Mouse (Mus musculus) limb, embryonic 13.5 days (tissue): ENCODE measurements around the gene Usp15. TPM values are rescaled to one million over a fixed set of nuclear protein-coding genes. Genes with fewer than 3 reads are reported as not detected.

Experiments
- ATAC-seq: fragments of 200-750 bp; cut with Nextera tagmentation; 2 replicates; pipeline ENCODE4 v1.8.0; 2017; ENCODE audit warnings: low read depth, moderate number of reproducible peaks, moderate TSS enrichment; ENCODE audit not compliant: low FRiP score
- H3K27ac ChIP-seq: fragments of 300-500 bp; sonication (generic); 2 replicates; pipeline ENCODE4 v1.5.1; 2015; ENCODE audit warnings: inconsistent platforms, mild to moderate bottlenecking, moderate library complexity
- H3K27me3 ChIP-seq: fragments of 300-500 bp; sonication (generic); 2 replicates; pipeline ENCODE4 v1.6.1; 2015; ENCODE audit warnings: mild to moderate bottlenecking, inconsistent platforms
- H3K36me3 ChIP-seq: fragments of 300-500 bp; sonication (generic); 2 replicates; pipeline ENCODE4 v1.6.1; 2015; ENCODE audit warnings: inconsistent platforms, mild to moderate bottlenecking, moderate library complexity
- H3K4me1 ChIP-seq: fragments of 300-500 bp; sonication (generic); 2 replicates; pipeline ENCODE4 v1.6.1; 2015; ENCODE audit warnings: inconsistent platforms
- H3K4me2 ChIP-seq: fragments of 300-500 bp; sonication (generic); replicated peaks from 2 replicates; pipeline ENCODE4 v1.6.1; 2015; ENCODE audit warnings: inconsistent platforms, mild to moderate bottlenecking, moderate library complexity
- H3K4me3 ChIP-seq: fragments of 300-500 bp; sonication (generic); 2 replicates; pipeline ENCODE4 v1.5.1; 2015; ENCODE audit warnings: moderate library complexity, mild to moderate bottlenecking, inconsistent platforms
- H3K9ac ChIP-seq: fragments of 300-500 bp; sonication (generic); 2 replicates; pipeline ENCODE4 v1.6.1; 2015; ENCODE audit warnings: mild to moderate bottlenecking, inconsistent platforms
- H3K9me3 ChIP-seq: fragments of 300-500 bp; sonication (generic); 2 replicates; pipeline ENCODE4 v1.6.1; 2016; ENCODE audit warnings: inconsistent platforms
- WGBS: fragments of 180-500 bp; shearing (Covaris S2); methylation state at CpG from one replicate; pipeline ENCODE4 v1.1.7; 2015; 5-methylcytosine and 5-hydroxymethylcytosine counted together
- polyA plus RNA-seq: library from polyadenylated mRNA; unstranded; fragments of >200 nt; fragmentation: Nextera tagmentation; extraction: Ambion mirVana; gene quantifications from 2 replicates; pipeline ENCODE4 v1.2.1, GENCODE M21; 2015

Usp15 gene
- polyA plus RNA-seq, 1 experiment from 2014 or later, result 64.0 TPM

DNA sequence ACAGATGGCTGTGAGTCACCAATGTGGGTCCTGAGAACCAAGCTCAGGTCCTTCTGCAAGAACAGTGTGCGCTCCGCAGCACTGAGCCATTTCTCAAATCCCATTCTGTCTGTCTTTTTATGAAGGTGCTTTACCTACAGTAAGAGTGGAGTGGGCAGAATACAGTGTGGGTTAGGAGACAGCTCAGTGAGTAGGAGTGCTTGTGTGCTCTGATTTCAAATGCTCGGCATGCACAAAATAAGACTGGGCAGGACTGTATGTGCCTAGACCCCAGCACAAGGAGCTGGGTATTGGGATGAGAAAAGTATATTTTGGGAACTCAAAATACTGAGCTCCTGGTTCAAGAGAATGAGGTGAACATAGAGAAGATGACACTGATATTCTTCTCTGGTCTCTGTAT, 31.3 kb downstream of the Usp15 start:
- no peak overlapping the region for H3K9ac ChIP-seq
- no peak for ATAC-seq
- peaks cover 40% of the 10 kb centered on the region for H3K36me3 ChIP-seq
- H3K4me1 ChIP-seq, result no peaks in the 10 kb centered on the region
- H3K9me3 ChIP-seq, result no peaks in the 10 kb centered on the region
- H3K4me2 ChIP-seq, result no peak overlapping the region
- H3K4me3 ChIP-seq, result no peak overlapping the region
- H3K27me3 ChIP-seq, result no peaks in the 10 kb centered on the region
- no peak overlapping the region for H3K27ac ChIP-seq
- 96% methylated on average over 3 of the region's 3 CpGs for WGBS

DNA sequence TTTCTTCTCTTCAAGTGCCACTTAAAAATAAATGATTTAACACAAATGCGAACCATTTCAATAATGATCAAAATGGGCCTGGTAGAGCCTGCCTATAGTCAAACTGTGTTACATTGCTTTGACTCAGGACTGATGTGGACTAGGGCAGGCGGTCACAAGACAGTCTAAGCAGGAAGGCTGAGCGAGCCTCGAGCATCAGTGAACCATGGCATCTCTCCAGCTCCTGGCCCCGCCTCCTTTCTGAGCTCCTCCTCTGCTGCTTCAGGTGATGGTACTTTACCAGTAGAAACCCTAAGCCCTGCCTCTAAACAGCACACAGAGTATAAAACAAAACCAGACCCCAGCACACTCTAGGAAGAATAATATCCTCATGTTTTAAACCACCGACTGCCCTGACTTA, 36.3 kb downstream of the Usp15 start:
- H3K9me3 ChIP-seq, result no peaks in the 10 kb centered on the region
- no peak overlapping the region for H3K4me3 ChIP-seq
- ATAC-seq, result no peak
- H3K27me3 ChIP-seq, result no peaks in the 10 kb centered on the region
- H3K4me2 ChIP-seq, result no peak overlapping the region
- H3K27ac ChIP-seq, result no peak overlapping the region
- no peak overlapping the region for H3K9ac ChIP-seq
- peaks cover 31% of the 10 kb centered on the region for H3K36me3 ChIP-seq
- no peaks in the 10 kb centered on the region for H3K4me1 ChIP-seq
- WGBS, result 75% methylated on average over 6 of the region's 6 CpGs

- ATAC-seq, result no peak
- Histone ChIP-seq H3K4me1 (no peaks in the 10 kb centered on the region), H3K9ac (no peak overlapping the region), H3K27ac (no peak overlapping the region), H3K36me3 (peaks cover 34% of the 10 kb centered on the region), H3K9me3 (no peaks in the 10 kb centered on the region), H3K27me3 (no peaks in the 10 kb centered on the region), H3K4me2 (no peak overlapping the region), H3K4me3 (no peak overlapping the region)
- 86% methylated on average over 7 of the region's 7 CpGs for WGBS
Observed at GRCm38 (mm10) chr10:123159316-123159715, 37.5 kb downstream of the Usp15 start.

- H3K4me2 ChIP-seq, result no peak overlapping the region
- H3K27ac ChIP-seq, result no peak overlapping the region
- H3K4me1 ChIP-seq, result no peaks in the 10 kb centered on the region
- no peaks in the 10 kb centered on the region for H3K9me3 ChIP-seq
- ATAC-seq, result no peak
- H3K36me3 ChIP-seq, result peaks cover 35% of the 10 kb centered on the region
- H3K27me3 ChIP-seq, result no peaks in the 10 kb centered on the region
- H3K4me3 ChIP-seq, result no peak overlapping the region
- WGBS, result 84% methylated on average over 2 of the region's 2 CpGs
- H3K9ac ChIP-seq, result no peak overlapping the region
Observed at GRCm38 (mm10) chr10:123156392-123156791, 40.4 kb downstream of the Usp15 start.

DNA sequence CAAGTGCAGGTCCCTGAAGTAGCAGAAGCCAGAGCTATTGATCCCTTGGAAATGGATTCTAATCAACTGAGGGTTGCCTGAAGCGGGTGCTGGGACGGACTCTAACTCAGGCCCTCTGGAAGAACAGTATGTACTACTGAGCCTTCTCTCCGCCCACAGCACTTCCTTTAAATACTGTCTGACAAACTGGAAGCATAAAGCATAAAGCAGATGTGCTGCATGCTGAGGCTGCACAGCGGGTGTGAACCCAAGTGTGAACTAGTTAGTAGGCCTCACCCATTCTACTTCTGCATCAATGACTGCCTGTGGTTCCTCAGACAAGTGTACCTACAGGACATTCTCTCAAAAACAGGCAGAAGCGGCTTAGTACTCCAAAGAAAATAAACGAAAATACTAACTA, 41.0 kb downstream of the Usp15 start:
- no peak overlapping the region for H3K27ac ChIP-seq
- H3K4me2 ChIP-seq, result no peak overlapping the region
- no peak for ATAC-seq
- H3K4me1 ChIP-seq, result no peaks in the 10 kb centered on the region
- no peaks in the 10 kb centered on the region for H3K27me3 ChIP-seq
- H3K9ac ChIP-seq, result no peak overlapping the region
- peaks cover 35% of the 10 kb centered on the region for H3K36me3 ChIP-seq
- no peak overlapping the region for H3K4me3 ChIP-seq
- H3K9me3 ChIP-seq, result no peaks in the 10 kb centered on the region
- 93% methylated on average over 6 of the region's 6 CpGs for WGBS

DNA sequence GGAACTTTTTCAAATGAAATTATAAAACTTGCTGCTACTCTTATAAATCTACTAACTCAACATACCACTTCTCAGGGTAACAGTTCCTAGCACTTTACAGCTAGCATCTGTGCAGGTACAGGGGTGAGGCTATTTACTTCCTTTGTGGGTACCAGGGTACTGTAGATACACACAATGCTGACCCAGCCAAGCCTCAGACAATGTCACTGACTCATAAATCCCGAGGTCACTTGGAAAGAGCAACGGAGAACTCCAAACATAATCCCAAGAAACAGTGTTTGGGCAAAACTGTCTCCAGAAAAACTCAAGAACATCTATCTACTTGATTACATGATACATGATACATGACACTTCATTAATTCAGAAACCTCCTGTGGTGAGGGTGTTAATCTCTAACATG, 43.5 kb downstream of the Usp15 start:
- Histone ChIP-seq H3K9me3 (no peaks in the 10 kb centered on the region), H3K9ac (no peak overlapping the region), H3K27ac (no peak overlapping the region), H3K4me3 (no peak overlapping the region), H3K27me3 (no peaks in the 10 kb centered on the region), H3K36me3 (peaks cover 27% of the 10 kb centered on the region), H3K4me1 (peaks cover 2% of the 10 kb centered on the region), H3K4me2 (no peak overlapping the region)
- WGBS, result 76% methylated on average over 2 of the region's 2 CpGs
- ATAC-seq, result no peak

DNA sequence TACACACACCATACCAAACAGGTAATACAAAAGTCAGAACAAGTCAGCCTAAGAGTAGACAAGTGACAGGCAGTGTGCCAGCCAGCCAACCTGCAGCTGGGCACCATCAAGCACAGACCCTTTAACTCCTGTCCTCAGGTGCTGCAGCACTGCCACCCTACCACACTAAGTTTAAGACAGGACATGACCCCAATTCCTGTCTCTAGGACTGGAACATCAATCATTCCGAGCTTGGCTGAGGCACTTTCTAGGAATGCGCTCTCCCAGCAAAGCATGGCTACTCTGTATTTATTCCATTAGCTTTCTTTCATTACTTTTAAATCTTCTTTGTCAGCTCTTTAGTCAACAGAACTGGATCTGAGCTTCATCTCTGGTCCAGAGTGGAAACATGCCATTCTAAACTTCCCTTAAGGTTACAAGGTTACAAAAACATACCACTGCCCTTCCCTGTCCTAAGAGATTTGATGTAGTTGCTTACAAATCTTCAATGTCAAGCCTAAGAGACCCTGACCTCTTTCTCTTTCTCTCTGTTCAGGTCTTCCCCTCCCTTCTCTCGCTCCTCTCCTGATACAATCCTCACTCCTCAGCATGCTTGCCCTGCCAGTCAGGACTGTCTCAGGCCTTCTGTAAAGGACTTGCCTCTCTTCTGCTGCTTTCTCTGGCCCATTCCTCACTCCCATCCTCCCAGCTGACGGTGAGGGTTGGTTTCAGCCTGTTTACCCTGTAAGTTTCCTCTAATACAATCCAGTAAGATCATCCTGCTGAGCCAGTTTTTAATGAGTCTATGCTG, 48.6 kb downstream of the Usp15 start:
- H3K9me3 ChIP-seq, result no peaks in the 10 kb centered on the region
- no peak overlapping the region for H3K4me3 ChIP-seq
- WGBS, result 63% methylated on average over 4 of the region's 4 CpGs
- no peaks in the 10 kb centered on the region for H3K27me3 ChIP-seq
- H3K36me3 ChIP-seq, result peaks cover 33% of the 10 kb centered on the region
- H3K27ac ChIP-seq, result no peak overlapping the region
- no peak overlapping the region for H3K4me2 ChIP-seq
- peaks cover 11% of the 10 kb centered on the region for H3K4me1 ChIP-seq
- ATAC-seq, result no peak
- H3K9ac ChIP-seq, result no peak overlapping the region

DNA sequence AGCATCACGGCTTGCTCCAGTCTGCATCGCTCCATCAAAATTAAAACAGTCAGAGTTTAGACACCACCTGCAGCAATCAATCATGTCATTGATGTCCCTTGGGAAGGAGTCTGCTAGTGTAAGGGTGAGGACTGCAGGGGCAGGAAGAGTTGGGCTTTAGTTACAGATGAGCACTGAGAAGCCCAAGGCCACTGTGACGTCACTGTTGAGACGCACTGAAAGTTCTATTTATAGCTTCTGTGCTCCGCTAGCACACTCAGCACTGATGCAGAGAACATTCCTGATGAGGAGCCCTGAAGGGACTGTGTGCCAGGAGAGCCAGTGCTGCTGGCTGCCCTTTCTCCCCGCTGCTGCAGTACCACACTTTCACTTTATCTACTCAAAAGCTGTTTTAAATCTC, 49.6 kb downstream of the Usp15 start:
- ATAC-seq, result peak; percentile 85
- no peaks in the 10 kb centered on the region for H3K9me3 ChIP-seq
- 52% methylated on average over 6 of the region's 6 CpGs for WGBS
- H3K27ac ChIP-seq, result no peak overlapping the region
- H3K4me1 ChIP-seq, result peaks cover 11% of the 10 kb centered on the region
- no peaks in the 10 kb centered on the region for H3K27me3 ChIP-seq
- H3K36me3 ChIP-seq, result peaks cover 32% of the 10 kb centered on the region
- no peak overlapping the region for H3K4me3 ChIP-seq
- no peak overlapping the region for H3K4me2 ChIP-seq
- H3K9ac ChIP-seq, result no peak overlapping the region

- no peaks in the 10 kb centered on the region for H3K27me3 ChIP-seq
- no peaks in the 10 kb centered on the region for H3K9me3 ChIP-seq
- H3K4me2 ChIP-seq, result no peak overlapping the region
- 76% methylated on average over 2 of the region's 2 CpGs for WGBS
- ATAC-seq, result no peak
- peaks cover 28% of the 10 kb centered on the region for H3K36me3 ChIP-seq
- peaks cover 11% of the 10 kb centered on the region for H3K4me1 ChIP-seq
- no peak overlapping the region for H3K4me3 ChIP-seq
- no peak overlapping the region for H3K27ac ChIP-seq
- no peak overlapping the region for H3K9ac ChIP-seq
Observed at GRCm38 (mm10) chr10:123146349-123146748, 50.4 kb downstream of the Usp15 start.

DNA sequence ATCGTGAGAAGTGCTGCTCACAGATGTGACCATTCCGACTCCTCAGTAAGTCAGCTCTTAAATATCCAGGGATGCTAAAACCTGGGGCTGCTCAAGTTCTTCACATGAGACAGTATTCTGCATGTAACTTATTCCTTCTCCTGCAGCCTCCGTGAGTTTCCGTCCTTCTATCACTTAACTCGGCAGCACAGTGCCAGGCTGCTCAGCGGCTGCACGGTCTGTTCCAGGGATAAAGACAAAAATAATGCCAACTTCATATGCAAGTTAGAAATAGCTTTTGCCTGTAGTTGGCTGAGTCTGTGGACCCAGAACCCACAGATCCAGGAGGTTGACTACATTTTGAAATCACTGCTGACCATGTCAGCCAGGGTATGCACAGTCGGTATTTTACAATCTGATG, 52.5 kb downstream of the Usp15 start:
- Histone ChIP-seq H3K27ac (no peak overlapping the region), H3K9ac (no peak overlapping the region), H3K36me3 (peaks cover 43% of the 10 kb centered on the region), H3K4me3 (no peak overlapping the region), H3K4me1 (peaks cover 11% of the 10 kb centered on the region), H3K27me3 (no peaks in the 10 kb centered on the region), H3K9me3 (no peaks in the 10 kb centered on the region), H3K4me2 (no peak overlapping the region)
- ATAC-seq, result no peak
- WGBS, result 92% methylated on average over 8 of the region's 8 CpGs

GRCm38 (mm10) chr10:123142395-123143050, 54.3 kb downstream of the Usp15 start:
- ATAC-seq, result no peak
- H3K4me3 ChIP-seq, result no peak overlapping the region
- no peaks in the 10 kb centered on the region for H3K9me3 ChIP-seq
- H3K4me1 ChIP-seq, result peaks cover 4% of the 10 kb centered on the region; the same call in 1 of the 2 replicates
- H3K36me3 ChIP-seq, result peaks cover 43% of the 10 kb centered on the region
- H3K4me2 ChIP-seq, result no peak overlapping the region
- 94% methylated on average over 5 of the region's 5 CpGs for WGBS
- no peaks in the 10 kb centered on the region for H3K27me3 ChIP-seq
- no peak overlapping the region for H3K9ac ChIP-seq
- H3K27ac ChIP-seq, result no peak overlapping the region

DNA sequence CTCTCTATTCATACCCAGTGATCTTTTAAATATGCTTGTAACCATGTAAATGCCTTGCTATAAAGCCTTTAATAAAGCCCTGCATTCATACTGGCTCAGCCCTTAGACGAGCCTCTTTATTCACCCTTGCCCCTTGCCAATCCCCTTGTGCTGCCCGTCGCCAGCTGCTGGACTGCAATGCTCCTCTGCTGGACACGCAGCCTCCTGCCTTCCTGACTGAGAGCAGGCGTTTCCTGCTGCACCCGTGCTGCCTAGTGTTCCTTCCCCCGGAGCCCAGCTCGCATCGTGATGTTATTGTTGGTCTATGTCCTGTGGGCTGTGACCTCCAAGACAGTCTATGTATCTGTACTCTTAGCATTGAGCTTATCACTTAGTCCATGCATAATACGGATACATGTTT, 61.0 kb downstream of the Usp15 start:
- ATAC-seq, result no peak
- Histone ChIP-seq H3K4me2 (no peak overlapping the region), H3K4me3 (no peak overlapping the region), H3K9me3 (no peaks in the 10 kb centered on the region), H3K27ac (no peak overlapping the region), H3K27me3 (no peaks in the 10 kb centered on the region), H3K9ac (no peak overlapping the region), H3K36me3 (peaks cover 35% of the 10 kb centered on the region), H3K4me1 (peaks cover 3% of the 10 kb centered on the region; the same call in 1 of the 2 replicates)
- WGBS, result 75% methylated on average over 10 of the region's 10 CpGs
